Mouse (Mus musculus) CH12.LX (cell line): ENCODE measurements around the gene Klhl31.

Source experiments
- CTCF ChIP-seq, 2 experiments: IDR thresholded peaks in 1 of 2; conservative IDR thresholded peaks in 1 of 2; 2 replicates each; pipeline ENCODE4 v1.5.1; 2011 to 2012; ENCODE audit warnings: low read depth in 2 of 2, low read length in 2 of 2, improper control_type of control experiment in 1 of 2, inconsistent platforms in 1 of 2, mild to moderate bottlenecking in 1 of 2, moderate library complexity in 1 of 2
- E2F4 ChIP-seq: IDR thresholded peaks from 2 replicates; pipeline ENCODE4 v1.6.1; 2011; ENCODE audit warnings: low read depth, low read length, improper control_type of control experiment; ENCODE audit not compliant: insufficient replicate concordance
- MAZ ChIP-seq: IDR thresholded peaks from 2 replicates; pipeline ENCODE4 v1.6.1; 2012; ENCODE audit warnings: low read depth, mild to moderate bottlenecking, inconsistent platforms, low read length, improper control_type of control experiment, moderate library complexity
- NELFE ChIP-seq: IDR thresholded peaks from 2 replicates; pipeline ENCODE4 v1.6.1; 2011; ENCODE audit warnings: low read depth, low read length, improper control_type of control experiment
- POLR2A ChIP-seq: IDR thresholded peaks from 2 replicates; pipeline ENCODE4 v1.6.1; 2011; ENCODE audit warnings: low read depth, mild to moderate bottlenecking, improper control_type of control experiment, low read length

GRCm38 (mm10) chr9:77589496-77589895 is 46.8 kb upstream of the Klhl31 start:
- TF ChIP-seq E2F4 (no peak), CTCF (conservative IDR thresholded peaks at IDR 0.05 in 1 of 2, IDR thresholded peaks at IDR 0.05 in 1 of 2; ENCODE audit: low read depth in 2 of 2, low read length in 2 of 2) (no peak), POLR2A (no peak), MAZ (no peak), NELFE (no peak)
